Mouse (Mus musculus): ENCODE data around the gene Ube4a. TPM values are rescaled to one million over a fixed set of nuclear protein-coding genes. Genes with fewer than 3 reads are reported as not detected.

The Ube4a gene
- total RNA-seq (2021) = 100 to 1,000 TPM in 1 of 2 experiments, 10 to 100 TPM in 1; 96.1 to 101 TPM

DNA sequence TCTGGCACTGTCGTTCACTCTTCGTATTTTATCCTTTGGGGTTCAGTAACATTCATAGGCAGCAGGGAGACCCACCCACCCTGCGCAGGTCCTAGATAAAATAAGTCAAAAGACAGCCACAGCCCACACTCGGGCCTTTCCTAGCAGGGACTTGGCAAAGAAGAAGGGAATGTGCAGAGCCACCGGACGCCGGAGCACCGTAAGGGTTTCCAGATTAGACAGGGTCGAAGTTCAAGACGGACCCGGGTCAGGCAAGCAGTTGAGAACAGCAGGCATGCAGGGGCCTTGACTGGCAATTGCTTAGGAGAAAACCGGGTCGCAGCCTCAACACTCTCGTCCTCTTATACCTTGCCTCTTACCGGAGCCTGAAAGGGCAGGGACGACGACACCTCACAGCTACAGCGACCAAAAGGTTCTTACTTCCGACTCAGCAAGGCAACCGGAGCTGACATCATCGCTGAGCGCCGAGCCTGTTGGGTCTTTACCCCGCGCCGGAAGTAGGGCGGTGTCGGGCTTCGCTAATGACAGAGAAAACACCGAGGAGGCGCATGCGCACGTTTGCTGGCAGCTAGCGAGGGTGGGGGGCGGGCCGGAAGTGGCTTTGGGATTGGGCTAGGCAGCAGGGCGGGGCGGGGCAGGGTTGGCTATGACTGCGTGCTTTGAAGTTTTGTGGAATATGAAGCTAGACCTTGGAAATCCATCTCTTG lies at the start of gene Ube4a:
Gene Ube4a (minus strand): TSS at position 475 of the 707 bp plus-strand sequence.
- intact Hi-C loops (cut with DNase I) = loop anchor here (5.0 kb wide), 2 partner anchors 82 to 182 kb away; no protein-coding TSS in a partner anchor
- DNase-seq (ENCODE audit: extremely low spot score in 1 of 2, low spot score in 2 of 2) = peak; percentile 99

DNA sequence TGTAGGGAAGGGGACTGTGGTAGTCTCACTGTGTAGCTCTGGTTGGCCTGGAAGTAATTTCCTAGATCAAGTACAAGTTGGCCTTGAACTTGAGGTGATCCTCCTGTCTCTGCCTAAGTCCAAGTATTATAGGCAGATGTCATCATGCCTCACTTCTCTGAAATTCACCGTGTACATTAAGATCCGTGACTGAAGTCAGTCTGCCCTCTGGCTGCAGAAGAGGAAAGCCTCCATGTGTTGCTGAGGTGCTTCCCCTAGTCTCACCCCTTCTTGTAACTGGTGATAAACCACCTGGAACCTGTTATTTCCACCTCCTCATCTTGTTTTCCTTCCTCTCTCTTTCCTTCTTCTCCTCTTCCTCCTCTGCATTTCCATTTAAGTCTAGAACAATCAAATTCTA lies 49.5 kb upstream of the Ube4a start:
- no peak for DNase-seq (ENCODE audit: extremely low spot score in 1 of 2, low spot score in 2 of 2)
- intact Hi-C loops (cut with DNase I) = no loop called here

GRCm38 (mm10) chr9:45011291-45011690 lies 45.9 kb upstream of the Ube4a start:
- no peak for DNase-seq (ENCODE audit: extremely low spot score in 1 of 2, low spot score in 2 of 2)
- intact Hi-C loops (cut with DNase I) = no loop called here

DNA sequence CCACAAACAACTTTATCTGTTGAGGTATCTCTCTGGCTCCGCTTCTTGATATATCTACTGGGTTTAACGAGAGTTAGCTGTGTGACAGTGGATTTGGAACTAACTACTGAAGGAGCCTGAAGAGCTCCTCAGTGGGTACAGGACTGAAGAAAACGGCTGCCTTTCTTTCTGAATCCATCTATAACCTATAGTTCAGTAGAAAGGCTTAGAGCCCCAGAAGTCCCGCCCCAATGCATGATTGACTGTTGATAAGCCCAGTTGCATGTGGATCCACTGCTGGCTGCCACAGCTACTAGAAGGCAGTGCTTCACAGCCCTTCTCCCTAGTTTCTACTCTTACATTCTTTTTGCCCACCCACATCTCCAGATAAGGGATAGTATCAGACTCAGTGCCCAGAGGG lies 45.1 kb upstream of the Ube4a start:
- intact Hi-C loops (cut with DNase I) = no loop called here

DNA sequence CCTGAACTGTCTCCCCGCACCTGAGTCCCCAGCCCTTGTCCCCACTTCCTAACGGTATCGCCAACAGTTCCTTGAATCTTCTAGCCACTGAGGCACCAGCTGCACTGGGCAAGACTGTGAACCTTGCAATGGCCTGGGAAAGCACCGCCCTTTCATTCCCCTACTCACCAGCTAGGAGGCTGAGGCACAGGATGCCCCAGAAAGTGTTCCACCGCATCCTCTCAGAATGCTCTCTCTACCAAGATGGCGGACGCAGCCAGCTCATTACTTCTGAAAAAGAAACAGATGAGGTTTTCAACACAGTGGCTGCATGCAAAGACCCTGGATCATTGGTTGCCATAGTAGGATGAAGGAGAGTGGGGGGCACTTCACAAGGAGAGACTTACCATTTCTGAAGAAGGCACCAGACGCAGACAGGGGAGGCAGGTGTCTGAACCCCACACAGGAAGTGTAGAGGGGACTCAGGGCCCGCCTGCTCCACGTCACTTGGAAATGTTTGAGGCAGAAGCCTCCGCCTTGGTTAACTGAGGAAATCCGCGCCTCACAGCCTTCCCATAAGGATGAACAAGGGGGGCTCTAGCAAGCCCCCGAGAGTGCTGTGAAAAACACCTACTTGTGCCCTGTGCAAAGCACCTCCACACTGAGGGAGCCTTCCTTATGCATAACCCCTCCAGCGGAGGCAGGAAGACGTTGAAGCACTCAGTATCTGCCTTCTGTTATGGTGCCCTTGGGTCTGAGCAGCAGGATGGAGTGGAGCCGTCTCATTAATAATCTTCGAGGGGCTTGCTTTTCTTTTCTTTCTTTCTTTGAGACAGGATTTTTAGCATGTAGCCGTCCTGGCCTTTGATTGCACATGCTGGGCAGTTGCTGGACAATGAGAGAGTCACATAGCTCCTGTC lies 44.0 kb upstream of the Ube4a start, which contains the start of gene Cd3e:
Gene Cd3e (minus strand): TSS at position 448 of the 899 bp plus-strand sequence.
- DNase-seq (ENCODE audit: extremely low spot score in 1 of 2, low spot score in 2 of 2) = no peak
- intact Hi-C loops (cut with DNase I) = no loop called here

More for the DNA sequence above, 45.1 kb upstream of the Ube4a start:
- no peak for DNase-seq (ENCODE audit: extremely low spot score in 1 of 2, low spot score in 2 of 2)

GRCm38 (mm10) chr9:45008342-45008741 lies 42.9 kb upstream of the Ube4a start:
- DNase-seq (ENCODE audit: extremely low spot score in 1 of 2, low spot score in 2 of 2) = no peak
- intact Hi-C loops (cut with DNase I) = no loop called here

- intact Hi-C loops (cut with DNase I) = no loop called here
These were observed 42.0 kb upstream of the Ube4a start for GRCm38 (mm10) chr9:45007404-45007803.

DNA sequence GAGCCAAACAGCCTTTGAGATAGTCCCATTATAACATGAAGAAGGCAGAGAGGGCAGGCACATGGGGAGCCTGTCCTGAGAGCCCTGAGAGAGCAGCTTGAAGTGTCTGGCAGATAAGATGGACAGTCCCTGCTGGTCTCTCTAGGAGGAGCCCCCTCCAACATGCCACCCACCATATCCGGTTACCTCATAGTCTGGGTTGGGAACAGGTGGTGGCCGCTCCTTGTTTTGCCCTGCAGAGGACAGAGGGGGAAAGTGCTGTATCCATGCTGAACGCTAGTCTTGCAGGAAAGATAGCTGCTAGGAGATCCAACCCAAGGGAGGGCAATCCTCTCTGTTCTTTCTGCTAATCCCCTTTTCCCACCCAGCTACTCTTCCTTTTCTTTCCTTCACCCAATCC lies 34.8 kb upstream of the Ube4a start:
- no peak for DNase-seq (ENCODE audit: extremely low spot score in 1 of 2, low spot score in 2 of 2)
- intact Hi-C loops (cut with DNase I) = no loop called here

More at GRCm38 (mm10) chr9:45007404-45007803, 42.0 kb upstream of the Ube4a start:
- DNase-seq (ENCODE audit: extremely low spot score in 1 of 2, low spot score in 2 of 2) = no peak

DNA sequence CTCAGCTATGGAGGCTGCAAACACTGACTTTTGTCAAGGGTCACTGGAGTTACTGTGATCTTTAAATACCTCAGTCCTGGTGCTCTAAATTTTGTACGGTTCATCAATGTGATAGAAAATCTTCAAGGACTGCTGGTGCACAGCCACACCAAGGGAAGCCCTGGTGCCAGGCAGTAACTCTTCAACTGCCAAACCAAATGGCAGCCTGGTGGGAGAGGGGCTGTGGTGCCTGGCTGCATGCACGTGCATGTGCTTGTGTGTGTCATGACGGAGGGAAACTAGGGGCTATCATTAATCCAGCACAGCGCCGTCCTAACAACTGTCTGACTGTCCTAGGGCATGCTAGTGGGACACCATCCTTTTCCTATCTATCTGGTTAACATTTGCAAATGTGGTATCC lies 34.4 kb upstream of the Ube4a start:
- no peak for DNase-seq (ENCODE audit: extremely low spot score in 1 of 2, low spot score in 2 of 2)
- intact Hi-C loops (cut with DNase I) = no loop called here

GRCm38 (mm10) chr9:44999171-44999570 lies 33.8 kb upstream of the Ube4a start:
- intact Hi-C loops (cut with DNase I) = no loop called here
- peak in 1 of 2 experiments; percentile 26 for DNase-seq (ENCODE audit: extremely low spot score in 1 of 2, low spot score in 2 of 2)

DNA sequence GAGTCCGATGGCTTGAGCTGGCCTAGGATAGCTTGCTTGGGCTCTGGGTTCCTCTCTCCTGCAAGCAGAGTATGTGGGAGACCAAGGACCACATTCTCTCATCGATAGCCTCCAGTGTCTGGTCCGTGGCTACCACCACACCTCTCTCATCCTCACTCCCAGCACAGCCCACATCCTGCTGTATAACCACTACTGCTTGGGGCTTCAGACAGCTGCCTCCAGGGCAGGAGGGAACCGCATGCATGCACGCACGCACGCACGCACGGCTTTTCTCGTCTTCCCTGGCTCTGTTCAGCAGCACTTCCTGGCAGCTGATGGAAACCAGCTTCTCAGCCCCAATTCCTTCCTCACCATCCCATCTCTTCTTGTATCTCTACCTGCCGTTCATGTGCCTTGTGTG lies 32.7 kb upstream of the Ube4a start:
- intact Hi-C loops (cut with DNase I) = no loop called here
- no peak for DNase-seq (ENCODE audit: extremely low spot score in 1 of 2, low spot score in 2 of 2)

GRCm38 (mm10) chr9:44996590-44996989 lies 31.2 kb upstream of the Ube4a start:
- intact Hi-C loops (cut with DNase I) = no loop called here
- DNase-seq (ENCODE audit: extremely low spot score in 1 of 2, low spot score in 2 of 2) = no peak

DNA sequence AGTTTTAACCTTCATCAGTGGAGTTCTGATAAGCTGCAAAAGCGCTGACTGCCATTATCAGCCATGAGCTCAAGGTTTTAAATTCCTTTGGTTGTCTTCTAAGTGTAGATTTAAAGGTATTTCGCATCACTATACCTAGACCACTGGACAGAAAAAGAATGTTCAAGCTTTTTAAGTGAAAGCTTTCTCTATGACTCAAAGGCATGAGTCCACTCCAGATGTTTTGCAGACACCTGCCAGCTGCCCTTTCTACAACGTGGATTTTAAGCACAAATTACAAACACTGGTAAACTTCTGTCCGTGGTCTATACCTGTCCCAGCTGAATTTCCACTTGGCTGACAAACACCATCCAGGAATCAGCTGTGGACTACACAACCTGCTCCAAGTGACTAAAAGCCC lies 29.6 kb upstream of the Ube4a start:
- intact Hi-C loops (cut with DNase I) = no loop called here

GRCm38 (mm10) chr9:44993268-44993667 lies 27.9 kb upstream of the Ube4a start:
- intact Hi-C loops (cut with DNase I) = no loop called here
- no peak for DNase-seq (ENCODE audit: extremely low spot score in 1 of 2, low spot score in 2 of 2)

More for the DNA sequence above, 29.6 kb upstream of the Ube4a start:
- no peak for DNase-seq (ENCODE audit: extremely low spot score in 1 of 2, low spot score in 2 of 2)

DNA sequence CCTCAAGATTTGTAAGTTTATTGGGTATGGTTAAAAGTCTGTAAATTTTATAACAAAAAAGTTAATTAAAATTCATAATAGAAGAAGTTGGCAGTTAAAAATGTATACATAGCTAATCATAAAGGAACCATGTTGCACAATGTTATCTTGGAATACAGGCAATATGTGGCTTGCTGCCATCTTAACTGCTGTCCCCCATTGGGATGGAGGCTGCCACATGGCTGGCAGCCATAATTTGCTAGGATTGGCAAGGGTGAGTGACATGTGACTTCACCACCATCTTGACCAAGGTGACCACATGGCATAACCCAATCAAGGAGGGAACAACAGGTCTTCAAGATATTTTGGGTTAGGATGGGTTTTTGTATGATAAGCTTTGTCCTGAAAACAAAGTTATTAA lies 26.9 kb upstream of the Ube4a start:
- intact Hi-C loops (cut with DNase I) = no loop called here
- DNase-seq (ENCODE audit: extremely low spot score in 1 of 2, low spot score in 2 of 2) = no peak

- no peak for DNase-seq (ENCODE audit: extremely low spot score in 1 of 2, low spot score in 2 of 2)
- intact Hi-C loops (cut with DNase I) = no loop called here
These were observed 26.4 kb upstream of the Ube4a start for GRCm38 (mm10) chr9:44991821-44992220.

DNA sequence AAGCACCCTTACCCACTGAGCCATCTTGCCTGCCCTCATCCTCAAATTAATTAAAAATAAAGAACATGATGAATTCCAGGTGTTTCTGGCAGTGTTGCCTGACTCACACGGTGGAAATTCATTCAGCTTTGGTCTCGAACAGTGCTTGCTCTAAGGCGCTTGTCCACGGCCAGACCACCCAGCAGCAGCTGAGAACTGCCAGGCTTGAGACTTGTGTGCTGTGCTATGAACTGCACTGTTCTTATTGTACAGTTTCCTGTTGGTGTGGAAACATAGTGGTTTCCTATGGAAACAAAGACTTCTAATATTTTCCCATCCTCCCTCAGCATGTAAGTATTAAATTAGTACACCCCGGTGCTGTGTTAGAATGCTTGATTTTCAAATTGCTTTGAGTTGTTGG lies 21.6 kb upstream of the Ube4a start:
- intact Hi-C loops (cut with DNase I) = no loop called here
- no peak for DNase-seq (ENCODE audit: extremely low spot score in 1 of 2, low spot score in 2 of 2)

DNA sequence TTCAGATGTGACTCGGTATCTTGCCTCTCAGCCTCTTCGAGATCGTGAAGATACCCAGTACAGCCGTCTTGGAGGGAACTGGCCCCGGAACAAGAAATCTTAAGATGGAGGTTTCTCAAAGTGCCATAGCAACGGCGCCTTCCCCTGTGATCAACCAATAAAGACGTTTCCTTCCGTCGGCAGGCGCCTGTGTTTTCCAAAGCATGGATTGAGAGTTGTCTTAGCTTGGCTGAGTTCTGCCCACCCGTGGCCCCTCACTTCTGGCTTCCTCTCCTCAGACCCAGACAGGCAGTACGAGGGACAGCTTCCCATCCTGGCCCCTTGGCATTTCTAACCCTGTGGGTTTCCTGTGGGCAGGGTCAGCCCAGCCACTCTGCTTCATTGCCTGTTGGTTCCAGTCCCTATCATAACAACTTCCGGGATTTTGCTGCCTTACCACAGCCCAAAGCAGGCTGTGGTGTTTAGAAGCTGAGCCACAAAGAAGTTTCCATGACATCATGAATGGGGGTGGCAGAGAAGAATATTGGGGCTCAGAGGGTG lies 20.9 kb upstream of the Ube4a start:
- intact Hi-C loops (cut with DNase I) = no loop called here
- no peak for DNase-seq (ENCODE audit: extremely low spot score in 1 of 2, low spot score in 2 of 2)

- DNase-seq (ENCODE audit: extremely low spot score in 1 of 2, low spot score in 2 of 2) = no peak
- intact Hi-C loops (cut with DNase I) = no loop called here
These were observed 20.3 kb upstream of the Ube4a start for GRCm38 (mm10) chr9:44985721-44986161.
